Mouse (Mus musculus) left cerebral cortex, postnatal 4 days (tissue): Measurements from ENCODE around the gene Cd302. TPM values are rescaled to one million over a fixed set of nuclear protein-coding genes. Genes with fewer than 3 reads are reported as not detected.

Experiments used
- total RNA-seq, 2 experiments: library from RNA; stranded (reverse); gene quantifications; 2 replicates each; pipeline ENCODE4 v1.2.3; 2021

The Cd302 gene
- total RNA-seq, 2 experiments from 2014 or later, result 5.2 to 7.6 TPM

Other genes starting within 250 kb of the Cd302 start
- 10 to 100 TPM; 74.0 to 79.6 TPM for gene Baz2b, start 74.6 kb downstream of the Cd302 start, total RNA-seq
- gene March7, start 74.6 kb downstream of the Cd302 start, total RNA-seq, result 10 to 100 TPM; 85.0 to 86.8 TPM
- gene Ly75, start 98.8 kb upstream of the Cd302 start, total RNA-seq, result 1 to 10 TPM; 5.1 to 6.7 TPM